Mouse (Mus musculus) megakaryocyte, adult 5-6 weeks (primary cell): Measurements from ENCODE around the gene Stk32c. TPM values are rescaled to one million over a fixed set of nuclear protein-coding genes. Genes with fewer than 3 reads are reported as not detected.
A peak's percentile ranks its signal among the peaks of the same experiment; 100 is the strongest.

ENCODE experiments used
- ATAC-seq: 2 replicates; pipeline ENCODE4 v1.8.0; 2016; ENCODE audit warnings: mild to moderate bottlenecking, inconsistent platforms; ENCODE audit not compliant: poor library complexity, severe bottlenecking
- total RNA-seq, 2 experiments: library from RNA; stranded (forward) in 1 of 2; stranded (reverse) in 1 of 2; fragments of 153-499, 151-499 nt in 1 of 2; fragments of 221-1000, 200-1000 nt in 1 of 2; gene quantifications; 2 replicates each; pipeline versions ENCODE4 v1.2.3 to v1.2.4; 2015 to 2017

Gene Stk32c
- total RNA-seq (2015), result 0.11 TPM in 1 of 2 replicates, not detected in the other
- not detected in 2 replicates for total RNA-seq (2017)

GRCm38 (mm10) chr7:139212754-139213745 is at the start of gene Stk32c, which contains the start of gene Lrrc27:
Stk32c (minus strand) TSS chr7:139213307.
Lrrc27 (plus strand) TSS chr7:139212988.
- peak; percentile 96 for ATAC-seq

DNA sequence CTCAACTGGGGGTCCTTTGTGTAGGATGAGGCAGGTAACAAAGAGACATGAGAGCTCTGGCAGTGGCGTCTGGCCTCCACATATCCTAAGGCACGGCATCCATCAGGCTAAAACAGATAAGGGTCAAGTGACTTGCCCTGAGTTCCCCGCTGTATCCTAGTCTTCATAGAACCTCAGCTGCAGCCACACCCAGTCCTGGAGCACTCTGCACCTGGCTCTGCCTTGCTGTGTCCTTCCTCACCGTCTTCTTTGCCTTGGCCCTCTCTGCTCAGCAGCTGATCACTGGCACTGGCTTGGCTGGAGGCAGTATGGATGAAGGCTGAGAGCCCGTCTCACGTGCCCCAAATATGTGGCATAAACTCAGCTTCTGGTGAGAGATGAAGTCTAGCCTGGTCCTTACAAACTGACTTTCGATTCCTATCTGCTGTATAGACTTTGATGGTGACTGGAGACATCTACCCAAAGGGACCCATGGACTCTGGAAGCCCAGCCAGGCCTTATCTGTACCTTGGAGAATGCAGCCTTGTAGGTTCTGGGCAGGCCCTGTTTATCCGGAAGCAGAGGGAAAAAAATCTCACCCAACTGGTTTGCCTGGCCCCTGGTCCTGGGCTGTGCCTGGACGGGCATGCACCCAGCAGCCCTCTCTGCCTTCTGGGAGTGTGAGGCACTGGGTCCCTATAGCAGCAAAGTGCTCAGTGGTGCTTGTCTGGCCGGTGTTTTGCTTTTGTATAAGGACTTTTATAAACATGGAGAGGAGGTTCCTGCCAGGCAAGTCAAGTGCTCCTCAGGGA is 44.8 kb upstream of the Stk32c start:
- ATAC-seq, result no peak

DNA sequence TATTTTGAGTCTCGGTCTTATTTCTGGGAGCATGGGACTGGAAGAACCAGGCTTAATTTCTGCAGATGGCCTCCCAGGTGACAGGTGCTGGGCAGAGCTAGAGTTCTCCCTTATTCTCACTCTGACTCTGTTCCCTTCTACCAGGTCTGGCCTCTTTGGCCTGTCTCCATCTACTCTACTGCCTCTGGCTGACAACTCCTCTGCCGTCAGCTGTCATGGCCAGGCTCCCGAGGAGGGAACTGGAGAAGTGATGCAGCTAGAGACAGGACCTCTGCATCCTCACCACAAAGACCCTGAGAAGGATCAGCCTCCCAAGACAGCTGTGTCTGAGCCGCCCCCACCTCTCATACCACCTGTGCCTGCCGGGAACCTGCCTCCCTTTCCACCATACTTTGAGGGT is 41.5 kb upstream of the Stk32c start:
- ATAC-seq, result no peak

DNA sequence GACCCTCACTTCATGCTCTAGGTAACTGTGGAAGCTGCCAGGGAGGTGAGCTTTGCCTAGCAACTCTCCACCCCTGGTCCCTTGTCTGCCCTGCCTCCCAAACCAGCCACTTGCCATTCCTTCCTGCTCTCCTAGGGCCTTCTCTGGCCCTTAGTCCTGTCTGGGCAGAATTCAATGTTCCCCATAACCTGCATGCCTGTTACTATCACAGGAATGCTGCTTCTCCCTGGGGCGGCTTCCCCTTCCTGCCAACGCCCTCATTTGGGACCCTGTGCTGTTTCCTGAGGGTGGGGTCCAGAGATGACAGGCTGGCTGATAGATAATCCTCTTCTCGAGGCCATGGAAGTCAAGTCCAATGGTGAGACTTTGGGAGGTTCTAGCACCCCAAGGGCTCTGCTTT is 40.4 kb upstream of the Stk32c start:
- ATAC-seq, result no peak

DNA sequence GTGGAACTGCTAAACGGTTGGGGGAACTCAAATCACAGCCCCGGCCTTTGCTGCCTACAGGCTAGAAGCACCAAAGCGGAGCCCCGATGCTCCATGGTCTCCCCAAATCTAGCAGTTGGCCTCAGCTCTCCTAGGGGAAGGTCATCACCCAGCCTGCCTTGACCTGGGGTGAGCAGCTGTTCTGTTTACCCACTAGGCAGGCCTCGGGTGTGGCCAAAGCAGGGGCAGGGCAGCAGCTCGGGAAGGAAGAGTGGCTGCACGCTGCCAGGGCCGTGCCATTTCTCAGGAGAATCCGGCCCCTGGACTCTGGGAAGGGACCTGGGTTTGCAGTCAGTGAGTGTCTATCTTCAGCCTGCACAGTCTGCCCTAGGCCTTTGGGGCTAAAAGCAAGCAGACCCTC is 39.9 kb upstream of the Stk32c start:
- ATAC-seq, result no peak

DNA sequence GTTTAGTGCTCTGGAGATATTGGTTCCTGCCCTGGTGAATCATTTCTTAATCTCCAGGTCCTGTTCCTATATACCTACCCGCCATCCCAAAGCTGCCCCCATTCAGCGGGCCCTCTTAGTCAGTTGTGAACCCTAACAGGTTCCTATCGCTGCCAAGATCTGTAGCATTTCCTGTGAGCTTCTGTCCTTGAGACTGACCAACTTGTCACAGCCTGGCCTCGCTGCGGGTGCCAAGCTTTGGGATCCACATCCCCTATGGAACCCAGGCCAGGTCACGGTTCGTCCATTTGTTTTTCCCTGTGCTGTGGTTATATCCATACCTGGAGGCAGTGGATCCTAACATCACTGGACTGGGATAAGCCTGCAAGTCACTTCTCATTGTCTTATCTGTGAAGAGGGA is 39.5 kb upstream of the Stk32c start:
- no peak for ATAC-seq

- ATAC-seq, result no peak
Measured at GRCm38 (mm10) chr7:139251881-139252301, 38.8 kb upstream of the Stk32c start.

DNA sequence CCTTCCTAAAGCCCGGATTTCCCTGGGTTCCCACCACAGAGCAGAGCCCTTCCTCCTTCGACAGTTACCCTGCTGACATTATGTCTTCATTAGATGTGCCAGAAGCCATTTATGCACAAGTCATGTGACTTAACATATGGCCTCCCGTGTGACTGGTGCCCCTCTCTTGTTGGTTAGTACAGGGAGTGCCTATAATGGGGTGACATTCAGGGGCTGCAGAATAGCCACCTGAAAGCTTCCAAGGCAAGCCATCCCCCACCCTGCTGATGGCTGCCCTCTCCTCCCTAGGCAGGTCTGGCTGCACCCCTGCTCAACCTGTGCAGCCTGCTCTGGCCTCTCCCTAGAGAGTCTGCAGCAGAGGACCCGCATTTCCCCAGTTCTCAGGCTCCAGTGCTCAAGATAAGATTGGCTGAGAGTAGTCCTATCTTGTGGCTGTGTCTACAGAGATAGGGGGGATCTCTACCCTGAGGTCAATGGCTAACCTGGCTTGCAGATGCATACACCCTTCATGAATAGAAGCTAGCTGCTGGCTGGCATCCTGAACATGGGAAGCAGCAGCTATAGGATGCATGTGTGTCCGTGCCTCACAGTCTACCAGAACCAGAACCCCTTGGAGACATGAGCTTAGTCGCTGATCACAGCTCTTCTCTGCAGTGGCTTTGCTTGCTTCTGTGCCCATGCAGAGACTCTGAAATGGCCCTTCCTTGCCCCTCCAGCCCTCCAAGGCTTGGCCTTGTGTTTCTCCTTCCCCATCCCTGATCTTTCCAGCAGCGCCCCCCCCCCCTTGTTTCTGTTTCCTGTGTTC is 36.5 kb upstream of the Stk32c start:
- no peak for ATAC-seq

DNA sequence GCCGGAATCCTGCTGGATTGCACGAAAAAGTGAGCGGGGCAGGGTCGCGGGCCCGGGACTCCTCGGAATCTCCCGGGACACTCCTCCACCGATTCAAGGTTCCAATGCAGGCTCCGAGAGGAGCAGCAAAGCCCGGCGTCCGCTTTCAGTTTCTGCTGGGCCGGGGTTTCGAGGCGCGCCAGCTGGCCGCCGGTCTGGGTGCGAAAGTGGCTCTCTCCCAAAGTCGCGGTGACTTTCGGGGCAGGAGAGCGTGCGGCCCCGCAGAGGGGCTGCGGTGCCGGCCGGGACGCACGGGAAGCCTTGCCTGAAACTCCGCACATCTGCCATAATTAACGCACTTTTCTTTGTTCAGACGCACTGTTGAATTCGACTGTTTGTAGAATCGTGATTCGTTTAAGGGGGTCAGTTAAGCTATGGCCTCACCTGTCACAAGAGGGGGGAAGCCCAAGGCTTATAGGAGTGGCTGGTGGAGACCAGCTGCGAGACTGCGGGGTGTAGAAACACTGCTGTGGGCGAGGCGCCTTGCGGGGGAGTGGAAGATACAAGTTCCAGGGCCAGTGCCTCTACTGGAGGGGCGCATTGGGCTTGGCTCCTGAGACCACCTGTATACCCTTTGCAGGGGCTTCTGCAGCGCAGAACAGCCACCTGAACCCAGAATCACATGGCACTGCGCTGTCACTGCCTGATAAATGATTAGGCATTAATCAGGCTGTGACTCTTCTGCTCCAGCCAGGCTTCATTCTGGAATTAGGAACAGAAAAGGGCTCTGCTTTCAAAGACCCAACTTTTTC is 35.7 kb upstream of the Stk32c start:
- peak; percentile 35 for ATAC-seq

GRCm38 (mm10) chr7:139247881-139248614 is 34.9 kb upstream of the Stk32c start, which contains the start of gene Pwwp2b:
Pwwp2b (plus strand) TSS chr7:139248482.
- peak; percentile 78 for ATAC-seq

- peak; percentile 6 for ATAC-seq
Measured at GRCm38 (mm10) chr7:139246931-139247880, 34.1 kb upstream of the Stk32c start.

DNA sequence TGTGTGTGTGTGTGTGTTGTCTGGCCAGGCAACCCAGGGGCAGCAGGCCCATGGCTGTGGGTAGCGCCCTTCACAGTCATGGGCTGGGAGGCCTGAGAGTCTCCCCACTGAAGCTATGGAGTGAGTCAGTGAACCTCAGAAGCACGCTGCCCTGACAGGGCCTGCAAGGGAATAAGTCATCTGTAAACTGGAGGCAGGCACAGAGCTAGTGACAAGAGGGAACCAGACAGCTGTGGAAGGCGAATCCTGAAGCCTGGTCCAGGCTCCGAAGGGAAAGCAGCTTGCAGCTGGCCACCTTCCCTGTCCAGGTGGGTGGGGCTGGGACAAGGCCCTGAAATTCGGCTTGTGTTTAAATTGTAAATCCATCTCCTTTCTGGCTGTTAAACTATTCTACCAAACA is 33.0 kb upstream of the Stk32c start:
- no peak for ATAC-seq

DNA sequence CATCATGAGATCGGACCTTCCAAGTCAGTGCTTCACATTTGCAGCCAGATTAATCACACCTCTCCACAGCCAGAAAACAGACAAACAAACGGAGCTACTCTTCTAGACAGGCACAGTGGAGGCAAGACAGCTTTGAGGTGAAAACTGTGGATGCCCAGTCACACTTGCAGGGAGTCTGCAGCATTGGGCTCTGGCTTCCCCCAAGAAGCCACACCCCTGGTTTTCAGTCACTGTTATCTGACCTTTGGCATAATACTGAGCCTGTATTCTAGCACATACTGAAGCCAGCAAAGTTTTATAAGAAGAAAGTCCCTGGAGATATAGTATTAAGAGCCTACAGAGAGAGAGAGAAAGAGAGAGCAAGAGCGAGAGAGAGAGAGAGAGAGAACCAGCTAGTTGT is 26.3 kb upstream of the Stk32c start:
- no peak for ATAC-seq

- no peak for ATAC-seq
Measured at GRCm38 (mm10) chr7:139235651-139236358, 22.7 kb upstream of the Stk32c start.

- ATAC-seq, result peak; percentile 62
Measured at GRCm38 (mm10) chr7:139234426-139235188, 21.5 kb upstream of the Stk32c start.

DNA sequence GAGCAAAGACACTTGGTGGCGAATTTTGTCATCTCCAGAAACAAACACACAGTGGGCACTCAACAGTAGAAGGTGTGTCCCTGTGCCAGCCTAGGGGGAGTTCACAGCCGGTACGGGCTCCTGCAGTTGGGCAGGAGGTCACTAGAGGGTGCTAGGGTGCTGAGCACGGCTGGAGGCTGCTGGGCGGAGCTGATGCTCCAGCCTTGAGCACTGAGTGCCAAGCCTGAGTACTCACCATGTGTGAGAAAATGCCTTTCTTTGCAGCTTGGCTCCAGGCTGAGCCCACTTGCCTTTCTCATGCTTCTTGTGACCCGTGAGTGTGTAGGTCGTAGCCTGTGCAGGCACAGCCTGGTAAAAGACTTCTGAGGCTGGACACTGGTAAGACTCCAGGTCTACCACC is 20.6 kb upstream of the Stk32c start:
- ATAC-seq, result peak; percentile 97

DNA sequence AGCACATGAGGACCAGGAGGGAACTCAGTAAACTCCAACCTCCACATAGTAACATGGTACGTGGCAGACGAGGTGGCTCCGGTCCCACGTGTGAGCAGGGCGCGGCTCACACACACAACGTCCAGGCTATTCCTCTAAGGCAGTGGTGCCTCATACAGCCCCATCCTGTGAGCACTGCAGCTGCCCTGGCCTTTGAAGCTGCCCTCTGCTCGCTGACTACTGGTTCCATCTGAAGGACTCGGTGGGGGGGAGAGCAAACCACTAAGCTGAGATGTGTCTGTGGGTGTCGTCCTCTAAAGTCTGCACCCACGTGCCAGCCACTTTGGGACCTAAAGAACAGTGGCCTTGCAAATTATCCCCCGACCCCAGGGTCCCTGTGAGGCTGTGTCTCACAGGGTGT is 17.1 kb upstream of the Stk32c start:
- ATAC-seq, result no peak
